Mouse (Mus musculus): ENCODE data around the gene Tsc22d4. TPM values are rescaled to one million over a fixed set of nuclear protein-coding genes. Genes with fewer than 3 reads are reported as not detected.

Tsc22d4 gene
- polyA plus RNA-seq, 1 experiment = 21.4 TPM

GRCm38 (mm10) chr5:137734289-137735061 is 11.1 kb upstream of the Tsc22d4 start:
- H3K4me3 ChIP-seq (ENCODE audit: insufficient read depth, low read depth, low read length) = no peak overlapping the region
- H3K27ac ChIP-seq (replicated peaks; ENCODE audit: low read depth, low read length) = no peak overlapping the region
- no peaks in the 10 kb centered on the region for H3K4me1 ChIP-seq (ENCODE audit: control insufficient read depth, insufficient read depth, insufficient read length, low read length)

DNA sequence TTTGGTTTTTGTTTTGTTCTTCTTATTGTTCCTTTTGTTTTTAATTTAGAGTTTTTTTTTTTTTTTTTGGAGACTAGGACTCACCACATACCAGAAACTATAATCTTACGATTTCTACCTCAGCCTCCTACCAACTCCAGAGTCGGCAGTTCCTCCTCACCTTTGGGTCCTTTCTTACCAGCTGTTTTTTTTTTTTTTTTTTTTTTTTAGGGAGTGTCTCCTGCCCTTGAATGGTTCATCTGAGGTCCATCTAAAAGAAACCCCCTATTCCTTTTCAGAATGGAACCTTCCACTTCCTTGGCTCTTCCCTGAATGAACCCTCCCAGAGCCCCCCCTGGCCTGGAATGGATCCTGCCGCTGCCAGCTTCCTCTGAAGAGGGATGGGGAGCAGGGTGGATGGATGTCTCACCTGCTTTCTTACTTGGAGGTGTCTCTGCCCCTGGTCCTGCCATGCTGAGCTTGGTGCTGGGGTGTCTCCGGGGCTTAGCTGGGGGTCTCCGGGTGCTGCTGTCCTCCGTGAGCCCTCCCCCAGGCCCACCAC is 8.1 kb upstream of the Tsc22d4 start:
- Histone ChIP-seq H3K4me1 (ENCODE audit: control insufficient read depth, insufficient read depth, insufficient read length, low read length) (no peaks in the 10 kb centered on the region), H3K27ac (replicated peaks; ENCODE audit: low read depth, low read length) (no peak overlapping the region), H3K4me3 (ENCODE audit: insufficient read depth, low read depth, low read length) (no peak overlapping the region)

DNA sequence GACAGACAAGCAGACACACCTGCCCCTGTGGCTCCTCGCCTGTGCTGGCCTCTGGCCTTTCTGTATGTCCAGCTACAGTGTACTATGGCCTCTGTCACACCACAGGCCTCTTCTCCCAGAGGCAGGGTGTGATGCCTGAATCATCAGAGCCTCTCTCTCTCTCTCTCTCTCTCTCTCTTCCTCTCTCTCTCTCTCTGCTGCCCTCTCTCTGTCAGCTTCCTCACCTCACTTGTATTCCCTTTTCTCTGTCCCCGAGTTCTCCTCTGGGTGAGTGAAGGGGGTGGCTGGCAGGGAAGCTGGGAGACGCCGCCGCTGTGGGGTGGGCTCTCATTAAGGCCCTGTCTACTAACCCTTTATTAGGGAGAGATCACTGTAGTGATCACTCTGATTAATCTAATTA is 7.0 kb upstream of the Tsc22d4 start:
- H3K4me1 ChIP-seq (ENCODE audit: control insufficient read depth, insufficient read depth, insufficient read length, low read length) = no peaks in the 10 kb centered on the region
- no peak overlapping the region for H3K27ac ChIP-seq (replicated peaks; ENCODE audit: low read depth, low read length)
- H3K4me3 ChIP-seq (ENCODE audit: insufficient read depth, low read depth, low read length) = no peak overlapping the region

- Histone ChIP-seq H3K4me1 (ENCODE audit: control insufficient read depth, insufficient read depth, insufficient read length, low read length) (no peaks in the 10 kb centered on the region), H3K4me3 (ENCODE audit: insufficient read depth, low read depth, low read length) (no peak overlapping the region), H3K27ac (replicated peaks; ENCODE audit: low read depth, low read length) (no peak overlapping the region)
Observed at GRCm38 (mm10) chr5:137739471-137739870, 6.1 kb upstream of the Tsc22d4 start.

- Histone ChIP-seq H3K4me1 (ENCODE audit: control insufficient read depth, insufficient read depth, insufficient read length, low read length) (no peaks in the 10 kb centered on the region), H3K4me3 (ENCODE audit: insufficient read depth, low read depth, low read length) (peak overlapping the region; percentile 44), H3K27ac (replicated peaks; ENCODE audit: low read depth, low read length) (no peak overlapping the region)
Observed at GRCm38 (mm10) chr5:137740506-137740905, 5.0 kb upstream of the Tsc22d4 start.

- H3K4me3 ChIP-seq (ENCODE audit: insufficient read depth, low read depth, low read length) = peak within 1 kb of the TSS; percentile 75
- no peaks in the 10 kb centered on the region for H3K4me1 ChIP-seq (ENCODE audit: control insufficient read depth, insufficient read depth, insufficient read length, low read length)
- no peak within 1 kb of the TSS for H3K27ac ChIP-seq (replicated peaks; ENCODE audit: low read depth, low read length)
Observed at GRCm38 (mm10) chr5:137741023-137741931, 4.3 kb upstream of the Tsc22d4 start, which contains the start of gene Nyap1. Gene Nyap1 (minus strand): TSS chr5:137741607.

GRCm38 (mm10) chr5:137742048-137742447 is 3.5 kb upstream of the Tsc22d4 start:
- no peak overlapping the region for H3K4me3 ChIP-seq (ENCODE audit: insufficient read depth, low read depth, low read length)
- no peaks in the 10 kb centered on the region; the same call in 1 of the 2 replicates for H3K4me1 ChIP-seq (ENCODE audit: control insufficient read depth, insufficient read depth, insufficient read length, low read length)
- H3K27ac ChIP-seq (replicated peaks; ENCODE audit: low read depth, low read length) = no peak overlapping the region

- no peak overlapping the region for H3K27ac ChIP-seq (replicated peaks; ENCODE audit: low read depth, low read length)
- H3K4me1 ChIP-seq (ENCODE audit: control insufficient read depth, insufficient read depth, insufficient read length, low read length) = peaks cover 5% of the 10 kb centered on the region
Observed at GRCm38 (mm10) chr5:137742836-137743235, 2.7 kb upstream of the Tsc22d4 start.

DNA sequence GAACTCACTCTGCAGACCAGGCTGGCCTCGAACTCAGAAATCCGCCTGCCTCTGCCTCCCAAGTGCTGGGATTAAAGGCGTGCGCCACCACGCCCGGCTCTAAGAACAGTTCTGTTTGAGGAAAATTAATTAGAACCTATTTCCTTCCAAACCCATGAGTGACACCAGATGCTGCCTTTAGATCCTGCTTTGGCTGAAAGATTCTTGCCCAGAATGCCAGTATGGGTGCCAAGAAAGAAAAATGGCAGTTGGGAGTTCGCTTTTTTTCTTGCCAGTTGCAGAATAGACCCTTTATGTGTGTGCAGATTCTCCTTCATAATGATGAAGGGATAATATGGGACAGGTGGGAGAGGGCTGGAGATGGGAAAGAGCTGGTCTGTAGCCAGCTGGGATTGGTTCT is 1.3 kb upstream of the Tsc22d4 start:
- H3K27ac ChIP-seq (replicated peaks; ENCODE audit: low read depth, low read length) = no peak overlapping the region
- H3K4me3 ChIP-seq (ENCODE audit: insufficient read depth, low read depth, low read length) = no peak overlapping the region
- peaks cover 11% of the 10 kb centered on the region for H3K4me1 ChIP-seq (ENCODE audit: control insufficient read depth, insufficient read depth, insufficient read length, low read length)

More at GRCm38 (mm10) chr5:137742836-137743235, 2.7 kb upstream of the Tsc22d4 start:
- H3K4me3 ChIP-seq (ENCODE audit: insufficient read depth, low read depth, low read length) = no peak overlapping the region

DNA sequence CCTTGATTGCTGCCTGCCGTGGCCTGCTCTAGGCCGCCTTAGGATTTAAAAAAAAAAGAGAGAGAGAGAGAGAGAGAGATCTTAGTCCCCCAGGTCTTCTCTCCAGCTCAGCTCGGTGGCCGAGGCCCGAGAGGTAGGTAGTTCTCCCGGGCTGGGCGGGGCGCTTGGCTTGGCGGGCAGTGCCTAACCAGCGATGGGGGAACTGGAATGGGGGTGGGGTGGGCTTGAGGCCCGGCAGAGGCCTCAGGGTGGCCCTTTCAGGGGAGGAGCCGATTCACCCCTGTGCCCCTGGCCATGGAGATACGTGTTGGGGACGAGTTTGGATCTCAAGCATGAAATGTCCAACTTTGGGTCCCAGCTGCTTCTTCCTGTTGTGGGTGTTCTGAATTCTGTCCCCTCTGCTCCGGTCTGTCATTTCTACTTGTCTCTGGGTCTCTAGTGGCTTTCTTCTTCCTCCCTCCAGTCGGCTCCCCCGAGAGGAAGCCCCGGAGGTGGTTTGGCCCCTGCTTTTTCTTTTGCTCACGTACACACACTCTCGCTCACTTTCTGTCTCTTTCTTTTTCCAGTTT is 836 bp downstream of the Tsc22d4 start:
- Histone ChIP-seq H3K27ac (replicated peaks; ENCODE audit: low read depth, low read length) (peak overlapping the region; percentile 53), H3K4me3 (ENCODE audit: insufficient read depth, low read depth, low read length) (peak overlapping the region; percentile 79), H3K4me1 (ENCODE audit: control insufficient read depth, insufficient read depth, insufficient read length, low read length) (peaks cover 11% of the 10 kb centered on the region)

GRCm38 (mm10) chr5:137746851-137747325 is 1.4 kb downstream of the Tsc22d4 start:
- Histone ChIP-seq H3K27ac (replicated peaks; ENCODE audit: low read depth, low read length) (peak overlapping the region; percentile 76), H3K4me1 (ENCODE audit: control insufficient read depth, insufficient read depth, insufficient read length, low read length) (peaks cover 11% of the 10 kb centered on the region), H3K4me3 (ENCODE audit: insufficient read depth, low read depth, low read length) (peak overlapping the region; percentile 79)

- H3K27ac ChIP-seq (replicated peaks; ENCODE audit: low read depth, low read length) = peak overlapping the region; percentile 76
- H3K4me1 ChIP-seq (ENCODE audit: control insufficient read depth, insufficient read depth, insufficient read length, low read length) = peaks cover 11% of the 10 kb centered on the region
- peak overlapping the region; percentile 79 for H3K4me3 ChIP-seq (ENCODE audit: insufficient read depth, low read depth, low read length)
Observed at GRCm38 (mm10) chr5:137747326-137747961, 1.9 kb downstream of the Tsc22d4 start.

DNA sequence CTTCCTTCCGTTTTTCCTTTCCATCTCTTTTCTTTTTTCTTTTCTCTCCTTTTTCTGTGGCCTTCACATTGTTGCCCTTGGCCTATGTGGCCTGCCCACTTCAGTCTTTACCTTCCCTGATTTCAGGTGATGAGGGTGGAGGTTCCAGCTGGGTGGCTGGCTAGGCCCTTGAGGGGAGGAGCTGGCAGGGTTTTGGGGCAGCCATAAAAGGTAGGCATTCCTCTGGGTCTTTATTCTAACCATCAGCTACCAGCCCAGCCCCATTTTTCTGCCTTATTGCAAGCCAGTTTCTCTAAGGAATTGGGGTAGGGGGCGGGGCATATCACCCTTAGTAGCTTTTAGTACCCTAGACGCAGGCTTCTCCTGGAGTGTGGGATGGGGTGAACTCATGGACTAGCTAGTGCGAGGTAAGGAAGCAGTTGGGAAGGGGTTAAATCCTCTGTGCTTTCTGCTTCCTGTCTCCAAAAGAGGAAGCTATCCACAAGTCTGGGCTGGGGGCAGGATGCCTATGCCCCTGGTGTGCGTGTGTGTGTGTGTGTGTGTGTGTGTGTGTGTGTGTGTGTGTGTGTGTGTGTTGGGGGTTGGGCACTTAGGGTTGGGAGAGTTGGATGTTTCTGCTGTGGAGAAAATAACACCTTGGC is 2.7 kb downstream of the Tsc22d4 start:
- peak overlapping the region; percentile 76 for H3K27ac ChIP-seq (replicated peaks; ENCODE audit: low read depth, low read length)
- peak overlapping the region; percentile 79 for H3K4me3 ChIP-seq (ENCODE audit: insufficient read depth, low read depth, low read length)
- H3K4me1 ChIP-seq (ENCODE audit: control insufficient read depth, insufficient read depth, insufficient read length, low read length) = peaks cover 11% of the 10 kb centered on the region

DNA sequence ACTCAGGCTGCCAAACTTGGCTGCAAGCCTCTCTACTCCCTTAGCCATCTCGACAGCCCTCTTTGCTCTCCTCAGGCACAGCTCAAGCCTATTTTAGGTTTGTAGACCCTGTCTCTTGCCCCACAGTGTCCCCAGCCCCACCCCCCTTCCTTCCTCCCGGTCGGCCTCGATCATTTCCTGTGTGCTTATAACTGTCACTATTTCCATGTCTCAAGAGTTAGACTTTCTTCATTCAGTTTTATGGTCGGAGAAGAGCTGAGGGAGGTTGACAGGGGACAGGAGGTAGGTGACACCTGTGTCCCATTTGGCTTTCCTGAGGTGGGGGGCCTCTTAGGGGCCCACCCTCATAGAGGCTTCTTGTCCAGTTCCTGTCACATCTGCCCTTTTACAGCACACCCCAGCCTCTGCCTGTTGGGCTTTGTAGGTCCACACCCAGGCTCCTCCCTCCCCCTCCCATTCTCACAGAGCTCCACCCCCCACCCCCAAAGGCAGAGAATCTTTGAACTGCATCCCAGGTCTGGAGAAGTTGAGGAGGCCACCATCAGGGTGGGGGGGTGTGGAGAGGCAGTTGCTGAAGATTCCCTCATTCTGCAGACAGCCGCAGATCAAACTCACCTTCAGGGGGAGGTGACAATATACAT is 3.8 kb downstream of the Tsc22d4 start:
- peaks cover 11% of the 10 kb centered on the region for H3K4me1 ChIP-seq (ENCODE audit: control insufficient read depth, insufficient read depth, insufficient read length, low read length)
- H3K27ac ChIP-seq (replicated peaks; ENCODE audit: low read depth, low read length) = peak overlapping the region; percentile 76
- H3K4me3 ChIP-seq (ENCODE audit: insufficient read depth, low read depth, low read length) = peak overlapping the region; percentile 31

Measured in brown adipose tissue, adult 24 weeks (tissue).